Mouse (Mus musculus) spleen, adult 12 weeks (tissue): ENCODE results near the gene Kifc5b.
A peak's percentile ranks its signal among the peaks of the same experiment; 100 is the strongest.

ENCODE experiments used
- DNase-seq: peaks from one replicate; pipeline ENCODE4 v3.0.0; 2022; ENCODE audit warnings: low spot score

Gene Kifc5b

DNA sequence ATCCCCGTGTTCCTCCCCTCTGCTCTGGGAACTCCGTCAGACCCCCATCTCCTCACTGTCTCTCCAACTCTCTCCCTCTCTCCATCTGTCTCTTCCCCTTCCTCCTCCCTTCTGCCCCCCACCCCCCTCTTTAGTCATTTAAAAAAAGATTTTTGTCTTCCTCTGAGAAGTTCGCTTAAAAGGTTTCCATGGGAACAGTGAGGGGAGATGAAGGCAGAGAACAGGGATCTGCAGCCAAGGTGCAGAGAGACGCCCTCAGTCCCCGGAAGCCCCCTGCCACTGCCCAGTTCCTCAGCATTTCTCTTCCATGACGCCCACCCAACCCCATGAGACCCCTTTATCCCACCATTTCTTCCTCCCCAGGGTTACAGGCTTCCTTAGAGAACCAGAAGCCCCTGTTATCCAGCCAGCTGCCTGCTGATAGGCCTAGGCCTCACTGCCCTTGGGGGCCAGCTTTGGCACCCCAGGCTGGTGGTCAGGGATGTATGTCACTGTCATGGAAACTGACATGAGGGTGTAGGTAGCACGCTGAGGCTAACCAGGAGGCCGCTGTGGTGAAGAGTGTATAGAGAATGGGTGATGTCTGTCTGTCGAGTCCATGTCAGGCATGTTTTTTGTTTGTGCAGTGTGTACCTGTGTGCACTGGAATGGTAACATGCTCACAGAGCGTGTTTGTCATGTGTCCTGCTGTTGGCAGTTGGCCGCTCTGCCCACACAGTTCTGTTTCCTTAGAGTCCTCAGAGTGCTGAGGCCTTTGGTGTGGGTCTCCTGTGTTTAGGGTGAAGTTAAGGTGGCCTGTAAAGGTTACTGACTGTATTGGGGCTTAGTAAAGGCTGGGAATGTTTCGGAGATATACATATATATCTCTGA lies 30.6 kb downstream of the Kifc5b start:
- DNase-seq, result no peak

DNA sequence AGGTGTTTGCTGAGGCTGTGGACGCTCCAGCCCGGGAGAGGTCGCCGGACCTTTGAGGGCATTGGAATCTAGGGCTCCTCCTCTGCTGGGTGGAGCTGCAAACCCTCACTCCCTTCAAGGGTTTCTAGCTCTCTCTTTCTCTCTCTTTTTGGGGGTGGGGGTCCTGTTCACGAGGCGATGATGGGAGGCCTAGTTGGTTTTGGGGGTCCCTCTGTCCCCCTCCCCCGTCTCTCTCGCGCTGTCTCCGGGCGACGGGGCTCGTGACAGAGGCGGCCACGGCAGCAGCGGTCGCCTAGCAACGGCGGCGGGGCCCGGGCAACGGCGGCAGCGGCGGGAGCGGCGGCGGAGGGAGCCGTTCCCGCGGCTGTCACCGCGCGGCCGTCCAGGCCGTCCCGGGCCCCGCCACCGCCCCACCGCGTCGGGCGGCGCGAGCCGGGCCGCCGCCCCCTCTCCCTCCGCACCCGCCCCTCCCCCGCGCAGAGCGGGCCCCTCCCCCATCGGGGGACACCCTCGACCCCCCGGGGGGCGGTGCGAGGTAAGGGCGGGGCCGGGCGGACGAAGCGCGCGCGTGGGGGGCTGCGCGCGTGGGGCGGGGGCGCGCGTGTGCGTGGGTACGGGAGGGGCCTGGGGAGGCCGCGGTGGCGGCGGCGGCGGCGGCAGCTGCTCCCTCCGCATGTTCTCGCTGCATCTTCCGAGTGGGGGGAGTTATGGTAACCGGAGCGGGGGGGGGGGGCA lies 31.6 kb downstream of the Kifc5b start:
- DNase-seq, result peak; percentile 38

DNA sequence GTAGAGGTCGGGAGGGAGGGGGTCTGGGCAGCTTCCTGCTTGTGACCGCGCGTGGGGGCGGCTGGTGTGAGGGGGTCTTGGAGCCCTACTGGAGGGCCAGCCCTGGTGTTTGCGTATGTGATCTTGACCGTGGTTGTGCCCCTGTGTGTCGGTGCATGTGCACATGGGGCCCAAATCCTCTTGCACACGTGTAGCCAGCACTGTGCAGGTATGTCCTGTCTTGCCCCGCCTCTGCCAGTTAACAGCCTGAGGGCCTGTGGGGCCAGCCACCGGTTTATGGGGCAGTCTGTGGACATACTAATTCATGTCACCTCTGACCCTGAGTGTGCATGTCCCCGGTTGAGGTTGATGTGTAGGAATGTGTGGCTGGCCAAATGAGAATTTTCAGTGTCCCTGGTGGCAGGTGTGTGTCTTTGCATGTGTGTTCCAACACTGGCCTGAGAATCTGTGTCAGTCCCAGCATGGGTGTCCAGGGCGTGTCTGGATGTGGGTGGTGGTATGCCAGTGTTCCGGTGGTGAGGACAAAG lies 32.2 kb downstream of the Kifc5b start:
- DNase-seq, result no peak

DNA sequence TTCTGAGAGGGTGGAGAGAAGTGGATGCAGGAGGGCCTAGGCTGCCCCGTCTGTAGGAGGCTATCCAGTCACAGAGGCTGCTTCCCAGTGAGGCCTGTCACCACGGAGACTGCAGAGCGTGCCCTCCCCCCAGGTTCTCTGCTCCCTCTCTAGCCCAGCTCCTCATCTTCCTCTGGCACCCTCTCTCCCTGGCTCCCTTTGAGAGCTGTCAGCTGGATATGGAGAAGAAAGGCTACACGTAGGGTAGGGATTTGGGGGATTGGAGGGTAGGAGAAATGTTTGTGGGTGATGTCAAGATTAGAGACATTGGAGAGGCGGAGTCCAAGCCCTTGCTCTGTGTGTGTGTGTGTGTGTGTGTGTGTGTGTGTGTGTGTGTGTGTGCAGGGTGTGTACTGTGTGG lies 33.0 kb downstream of the Kifc5b start:
- DNase-seq, result no peak

DNA sequence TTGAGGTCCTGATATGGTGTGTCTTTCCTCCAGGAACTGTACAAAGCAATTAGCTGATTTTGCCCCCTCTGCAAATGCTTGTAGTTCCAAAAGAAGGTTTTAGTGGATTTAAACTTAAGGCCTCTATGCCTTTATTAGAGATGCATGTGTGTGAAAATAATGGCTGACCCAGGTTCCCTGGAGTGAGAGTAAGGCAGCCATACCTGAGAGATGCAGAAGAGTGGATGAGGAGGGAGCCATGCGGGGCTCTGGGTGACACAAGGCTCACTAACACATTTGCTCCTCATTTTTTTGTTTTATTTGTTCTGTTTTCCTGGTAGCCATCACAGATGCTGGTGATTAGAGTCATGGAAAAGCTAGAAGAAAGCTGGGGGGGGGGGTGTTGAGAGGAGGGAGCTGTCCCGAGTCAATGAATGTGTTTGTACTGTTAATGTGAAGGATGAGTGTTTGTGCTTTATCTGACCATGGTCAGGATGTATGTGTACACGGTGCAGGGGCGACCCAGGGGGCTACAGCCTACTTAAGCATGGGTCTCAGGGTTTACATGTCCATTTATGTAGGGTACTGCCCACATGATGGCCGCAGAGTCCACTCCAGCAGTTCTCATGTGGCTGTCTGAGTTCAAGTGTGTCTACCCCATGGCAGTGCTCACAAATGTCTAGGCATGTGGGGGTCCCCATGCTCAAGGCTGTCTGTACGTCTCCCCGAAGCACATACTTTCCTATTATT lies 33.8 kb downstream of the Kifc5b start:
- no peak for DNase-seq

DNA sequence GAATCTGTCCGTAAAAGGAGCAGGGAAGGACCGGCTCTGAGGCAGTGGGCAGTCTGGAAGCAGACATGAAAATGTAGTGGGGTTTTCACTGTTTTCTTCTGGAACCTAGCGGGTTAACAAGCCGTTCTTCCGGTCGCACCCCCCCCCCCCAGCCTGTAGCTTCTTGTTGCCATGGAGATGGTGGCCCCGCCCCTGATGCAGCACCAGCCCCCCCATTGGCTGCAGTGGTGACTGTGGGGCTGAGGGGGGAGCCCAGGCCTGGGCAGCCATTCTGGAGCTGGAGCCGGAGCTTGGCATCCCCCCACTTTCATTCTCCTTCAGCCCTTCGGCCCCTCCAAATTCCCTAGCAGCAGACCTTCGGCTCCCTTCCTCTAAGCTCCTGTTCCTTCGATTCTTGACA lies 34.5 kb downstream of the Kifc5b start:
- DNase-seq, result peak; percentile 45

DNA sequence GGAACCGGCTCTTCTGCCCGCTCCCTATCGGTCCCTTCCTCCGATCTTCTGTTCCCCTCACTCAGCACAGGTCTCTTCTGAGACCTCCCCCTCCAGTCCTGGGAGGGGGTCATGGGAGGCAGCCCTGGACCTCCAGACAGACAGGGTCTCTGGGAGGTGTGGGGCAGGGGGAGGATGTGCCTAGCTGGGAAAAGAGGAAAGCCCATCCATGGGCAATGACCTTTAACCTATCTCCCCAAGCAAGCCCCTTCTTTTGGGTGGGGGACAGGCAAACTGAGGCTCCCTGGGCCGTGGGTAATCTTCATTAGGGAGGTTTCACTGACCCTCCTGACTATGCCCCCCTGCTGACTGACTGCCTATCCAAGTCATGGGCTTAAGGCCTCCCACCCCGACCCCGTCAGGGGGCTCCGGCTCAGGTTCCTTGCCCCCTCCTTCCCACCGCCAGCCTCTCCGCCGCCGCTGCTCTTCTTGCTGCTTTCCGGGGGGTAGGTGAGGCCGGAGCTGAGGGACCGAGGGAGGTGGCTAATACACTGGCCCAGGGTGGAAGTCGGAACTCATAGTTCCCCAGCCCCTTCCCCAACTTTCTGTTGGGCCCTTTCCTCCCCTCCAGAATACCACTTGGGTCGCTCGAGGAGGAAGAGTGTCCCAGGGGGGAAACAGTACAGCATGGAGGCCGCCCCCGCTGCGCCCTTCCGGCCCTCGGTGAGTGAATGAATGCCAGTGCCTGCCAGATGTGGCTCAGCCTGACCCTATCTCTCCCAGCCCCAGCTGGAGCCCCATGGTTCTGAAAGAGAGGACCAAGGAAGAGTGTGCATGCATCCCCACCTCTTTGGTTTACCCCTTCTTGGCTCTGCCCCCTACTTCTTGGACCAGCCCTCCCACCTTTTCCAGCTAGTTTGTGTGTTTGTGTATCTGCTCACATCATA lies 35.3 kb downstream of the Kifc5b start:
- no peak for DNase-seq

DNA sequence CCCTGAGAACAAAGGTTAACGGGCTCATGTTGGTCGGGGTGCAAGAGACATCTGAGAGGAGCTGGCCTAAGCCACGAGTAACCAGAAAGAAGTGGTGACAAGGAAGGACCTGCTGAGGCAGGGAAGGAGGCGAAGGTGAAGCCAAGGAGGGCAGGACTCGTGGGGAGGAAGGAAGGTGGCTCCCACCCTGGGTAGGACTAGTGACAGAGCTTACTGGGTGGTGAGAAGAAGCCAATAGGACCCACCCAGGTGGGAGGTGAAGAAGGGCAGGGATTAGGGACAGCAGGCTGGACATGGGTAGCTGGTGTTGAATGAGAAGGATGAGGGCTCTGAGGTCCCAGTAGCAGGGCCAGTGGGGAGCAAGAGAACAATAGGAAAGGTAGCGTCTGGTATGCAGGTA lies 36.3 kb downstream of the Kifc5b start:
- DNase-seq, result no peak

DNA sequence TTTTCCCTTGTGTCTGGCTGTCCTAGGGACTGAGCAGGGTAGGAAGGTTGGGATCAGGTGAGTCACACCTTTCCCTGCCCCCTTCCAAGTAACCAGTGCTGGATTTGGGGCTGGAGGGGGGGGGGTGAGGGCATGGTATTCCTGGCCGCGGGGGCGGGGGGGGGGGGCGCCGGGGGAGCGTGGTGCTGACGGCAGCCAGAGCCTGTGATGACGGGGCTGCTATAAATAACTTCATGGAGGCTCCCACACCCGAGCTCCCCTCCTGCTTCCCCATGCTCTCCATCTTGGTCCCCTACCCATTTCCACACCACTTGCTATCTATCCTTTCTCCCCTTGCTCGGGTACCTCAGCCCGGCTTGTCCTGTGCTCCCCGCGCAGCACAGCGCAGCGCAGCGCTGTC lies 36.8 kb downstream of the Kifc5b start:
- DNase-seq, result no peak

DNA sequence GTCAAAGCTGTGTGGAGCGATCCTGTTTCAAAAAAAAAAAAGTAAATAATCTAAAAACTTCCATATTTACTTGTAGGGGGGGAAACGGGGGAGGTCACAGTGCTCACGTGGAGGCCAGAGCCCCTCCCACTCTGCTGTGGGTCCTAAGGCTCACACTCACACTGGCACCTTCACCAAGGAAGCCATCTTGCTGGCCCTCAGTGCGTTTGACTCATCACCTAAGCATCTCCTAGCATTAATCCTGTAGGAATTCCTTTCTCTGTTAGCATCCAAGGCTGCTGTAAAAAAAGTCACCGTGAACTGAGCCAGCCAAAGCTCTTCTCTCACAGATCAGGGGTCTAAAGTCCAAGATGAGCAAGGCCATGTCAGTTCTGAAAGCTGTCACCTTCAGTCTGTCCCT lies 39.4 kb downstream of the Kifc5b start:
- no peak for DNase-seq

DNA sequence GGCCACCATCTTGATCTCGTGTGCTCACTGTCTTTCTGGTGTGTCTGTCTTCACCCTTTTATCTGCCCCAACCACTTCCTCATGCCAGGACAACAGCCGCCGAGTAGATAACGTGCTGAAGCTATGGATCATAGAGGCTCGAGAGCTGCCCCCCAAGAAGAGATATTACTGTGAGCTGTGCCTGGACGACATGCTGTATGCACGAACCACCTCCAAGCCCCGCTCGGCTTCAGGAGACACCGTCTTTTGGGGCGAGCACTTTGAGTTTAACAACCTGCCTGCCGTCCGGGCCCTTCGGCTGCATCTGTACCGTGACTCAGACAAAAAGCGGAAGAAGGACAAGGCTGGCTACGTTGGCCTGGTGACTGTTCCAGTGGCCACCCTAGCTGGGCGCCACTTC lies 40.0 kb downstream of the Kifc5b start:
- peak; percentile 40 for DNase-seq

DNA sequence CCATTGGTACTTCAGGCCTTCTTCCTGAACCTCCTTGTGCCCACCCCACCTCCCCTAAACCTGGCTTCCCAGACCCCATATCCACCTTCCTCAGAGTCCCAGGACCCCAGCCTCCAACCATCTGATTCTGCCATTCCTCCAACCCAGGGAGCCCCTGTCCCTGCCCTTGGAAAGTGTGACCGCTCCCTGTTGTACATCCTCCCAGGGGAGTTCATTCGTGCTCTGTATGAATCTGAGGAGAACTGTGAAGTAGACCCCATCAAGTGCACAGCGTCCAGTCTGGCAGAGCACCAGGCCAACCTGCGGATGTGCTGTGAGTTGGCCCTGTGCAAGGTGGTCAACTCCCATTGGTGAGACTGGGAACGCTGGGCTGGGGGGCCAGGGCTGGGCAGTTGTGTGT lies 41.0 kb downstream of the Kifc5b start:
- no peak for DNase-seq

DNA sequence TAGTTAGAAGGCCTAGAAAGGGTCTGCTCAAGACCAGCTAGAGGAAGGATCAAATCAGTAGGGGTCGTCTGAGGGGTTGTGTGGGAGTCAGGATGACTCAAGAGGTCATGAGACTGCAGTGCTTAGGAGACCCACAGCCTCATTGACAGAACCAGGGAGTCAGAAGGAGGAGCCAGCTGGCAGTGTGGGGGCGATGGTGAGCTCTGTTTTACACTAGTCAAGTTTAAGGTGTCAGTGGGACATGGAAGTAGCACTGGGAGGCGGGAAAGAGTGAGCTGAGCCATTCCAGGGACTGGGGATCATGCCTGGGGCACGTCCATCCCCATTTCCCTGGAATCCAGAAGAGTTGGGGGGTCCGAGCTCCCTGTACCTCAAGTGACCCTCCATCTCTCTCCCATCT lies 42.0 kb downstream of the Kifc5b start:
- no peak for DNase-seq

DNA sequence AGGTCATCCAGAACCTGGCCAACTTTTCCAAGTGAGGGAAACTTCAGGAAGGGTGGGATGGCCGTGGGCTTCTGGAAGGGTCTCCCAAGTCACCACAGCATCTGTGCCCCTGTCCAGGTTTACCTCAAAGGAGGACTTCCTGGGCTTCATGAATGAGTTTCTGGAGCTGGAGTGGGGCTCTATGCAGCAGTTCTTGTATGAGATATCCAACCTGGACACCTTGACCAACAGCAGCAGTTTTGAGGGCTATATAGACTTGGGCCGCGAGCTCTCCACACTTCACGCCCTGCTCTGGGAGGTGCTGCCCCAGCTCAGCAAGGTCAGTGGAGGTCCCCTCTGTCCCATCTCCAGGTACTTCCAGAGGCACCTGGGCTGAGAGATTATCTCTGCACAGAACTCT lies 42.9 kb downstream of the Kifc5b start:
- no peak for DNase-seq

DNA sequence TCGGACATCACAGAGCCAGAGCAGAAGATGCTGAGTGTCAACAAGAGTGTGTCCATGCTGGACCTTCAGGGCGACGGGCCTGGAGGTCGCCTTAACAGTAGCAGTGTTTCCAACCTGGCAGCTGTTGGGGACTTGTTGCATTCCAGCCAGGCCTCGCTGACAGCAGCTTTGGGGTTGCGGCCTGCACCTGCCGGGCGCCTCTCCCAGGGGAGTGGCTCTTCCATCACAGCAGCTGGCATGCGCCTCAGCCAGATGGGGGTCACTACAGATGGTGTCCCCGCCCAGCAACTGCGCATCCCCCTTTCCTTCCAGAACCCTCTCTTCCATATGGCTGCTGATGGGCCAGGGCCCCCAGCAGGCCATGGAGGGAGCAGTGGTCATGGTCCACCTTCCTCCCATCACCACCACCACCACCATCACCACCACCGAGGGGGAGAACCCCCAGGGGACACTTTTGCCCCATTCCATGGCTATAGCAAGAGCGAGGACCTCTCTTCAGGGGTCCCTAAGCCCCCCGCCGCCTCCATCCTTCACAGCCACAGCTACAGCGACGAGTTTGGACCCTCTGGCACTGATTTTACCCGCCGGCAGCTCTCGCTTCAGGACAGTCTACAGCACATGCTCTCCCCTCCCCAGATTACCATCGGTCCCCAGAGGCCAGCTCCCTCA lies 44.8 kb downstream of the Kifc5b start:
- DNase-seq, result no peak

DNA sequence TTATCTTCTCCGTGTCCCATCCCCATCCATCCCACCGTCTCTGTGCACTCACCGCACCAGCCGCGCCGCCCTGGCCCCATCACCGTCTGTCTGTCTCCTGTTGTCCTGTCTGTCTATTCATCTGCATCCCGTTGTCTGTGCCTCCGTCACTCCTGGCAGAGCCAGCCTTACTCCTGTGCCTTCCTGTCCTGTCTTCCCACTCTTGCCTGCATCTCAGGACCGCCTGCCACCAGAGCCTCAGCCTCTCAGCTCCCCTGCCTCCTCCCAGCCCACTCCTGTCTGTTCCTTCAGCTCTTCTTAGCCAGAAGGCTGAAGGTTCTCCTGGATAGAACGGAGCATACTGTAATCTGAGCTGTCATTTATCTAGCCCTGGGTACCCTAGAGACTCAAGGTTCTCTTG lies 50.1 kb downstream of the Kifc5b start:
- DNase-seq, result no peak

DNA sequence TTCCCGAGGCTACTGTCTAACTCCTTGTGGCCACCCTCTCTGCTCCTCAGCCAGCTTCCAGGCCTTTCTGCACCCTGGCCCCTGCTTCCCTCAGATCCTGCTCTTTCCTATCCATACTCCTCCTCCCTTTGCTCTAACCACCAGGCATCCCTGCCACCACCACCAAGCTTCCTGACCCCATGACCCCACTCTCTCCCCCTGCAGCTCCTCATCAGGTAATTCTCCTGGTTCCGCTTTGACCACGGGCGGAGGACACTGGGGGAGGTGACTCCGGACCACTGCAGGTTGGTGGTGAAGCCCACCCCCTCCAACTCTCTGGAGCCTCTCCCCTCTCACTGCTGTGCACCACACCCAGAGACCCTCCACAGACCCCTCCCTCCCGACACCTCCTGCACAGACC lies 50.6 kb downstream of the Kifc5b start:
- no peak for DNase-seq

DNA sequence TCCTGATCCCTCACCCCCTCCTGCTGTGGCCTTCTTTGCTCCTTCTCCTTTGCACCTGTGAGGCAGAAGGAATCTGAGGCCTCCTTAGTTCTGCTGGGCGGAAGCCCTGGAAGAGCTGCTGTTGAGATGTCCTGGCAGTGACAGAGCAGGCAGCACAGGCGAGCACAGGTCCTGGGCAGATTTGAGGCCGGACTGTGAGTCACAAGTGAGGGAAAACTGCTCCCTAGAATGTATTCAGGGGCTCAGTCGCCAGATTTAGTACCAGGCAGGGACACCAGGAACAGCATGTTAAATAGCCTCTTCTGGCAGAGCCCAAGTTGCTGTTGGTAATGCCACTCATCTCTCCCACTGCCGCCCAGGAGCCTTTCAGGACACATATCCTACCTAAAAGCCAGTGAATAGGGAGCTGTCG lies 51.3 kb downstream of the Kifc5b start:
- DNase-seq, result no peak

DNA sequence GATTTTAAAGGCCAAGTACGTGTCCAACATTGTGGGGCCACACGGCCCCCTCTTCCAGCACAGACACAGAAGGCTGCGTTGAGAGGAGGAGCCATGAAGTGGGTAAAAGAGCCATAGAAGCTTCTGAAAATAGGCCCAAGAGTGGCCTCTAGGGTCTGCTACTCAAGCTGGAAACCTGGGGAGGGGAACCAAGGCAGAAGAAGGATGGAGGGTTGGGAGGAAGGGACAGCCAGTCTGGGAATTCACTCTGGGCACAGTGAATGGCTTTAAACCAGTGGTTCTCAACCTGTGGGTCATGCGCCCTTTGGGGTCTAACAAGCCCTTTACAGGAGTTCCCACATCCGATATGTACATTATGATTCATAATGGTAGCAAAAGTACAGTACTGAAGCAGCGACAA lies 52.4 kb downstream of the Kifc5b start:
- no peak for DNase-seq

DNA sequence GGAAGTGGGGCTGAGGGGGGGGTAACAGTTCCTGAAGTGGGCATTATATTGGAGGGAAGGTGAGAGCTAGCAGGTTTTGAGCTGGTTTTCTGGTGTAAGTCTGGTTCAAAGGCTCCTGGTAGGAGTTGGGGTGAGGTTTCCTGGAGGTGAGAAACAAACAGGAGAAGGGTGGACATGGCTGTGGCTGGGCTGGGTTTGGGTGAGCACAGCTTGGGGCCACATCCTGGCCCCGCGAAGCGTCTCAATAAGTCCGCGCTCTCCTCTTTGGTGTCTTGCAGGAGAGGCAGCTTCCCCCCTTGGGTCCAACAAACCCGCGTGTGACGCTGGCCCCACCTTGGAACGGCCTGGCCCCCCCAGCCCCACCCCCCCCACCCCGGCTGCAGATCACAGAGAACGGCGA lies 53.3 kb downstream of the Kifc5b start:
- DNase-seq, result no peak
